Mouse (Mus musculus): ENCODE results near the gene Dcbld2.

Gene Dcbld2

GRCm38 (mm10) chr16:58408062-58408486 lies at the start of gene Dcbld2:
TSS of gene Dcbld2 (plus strand) at chr16:58408443.
- DNase-seq: peak; percentile 95

GRCm38 (mm10) chr16:58377170-58377569 lies 31.1 kb upstream of the Dcbld2 start:
- DNase-seq: no peak

DNA sequence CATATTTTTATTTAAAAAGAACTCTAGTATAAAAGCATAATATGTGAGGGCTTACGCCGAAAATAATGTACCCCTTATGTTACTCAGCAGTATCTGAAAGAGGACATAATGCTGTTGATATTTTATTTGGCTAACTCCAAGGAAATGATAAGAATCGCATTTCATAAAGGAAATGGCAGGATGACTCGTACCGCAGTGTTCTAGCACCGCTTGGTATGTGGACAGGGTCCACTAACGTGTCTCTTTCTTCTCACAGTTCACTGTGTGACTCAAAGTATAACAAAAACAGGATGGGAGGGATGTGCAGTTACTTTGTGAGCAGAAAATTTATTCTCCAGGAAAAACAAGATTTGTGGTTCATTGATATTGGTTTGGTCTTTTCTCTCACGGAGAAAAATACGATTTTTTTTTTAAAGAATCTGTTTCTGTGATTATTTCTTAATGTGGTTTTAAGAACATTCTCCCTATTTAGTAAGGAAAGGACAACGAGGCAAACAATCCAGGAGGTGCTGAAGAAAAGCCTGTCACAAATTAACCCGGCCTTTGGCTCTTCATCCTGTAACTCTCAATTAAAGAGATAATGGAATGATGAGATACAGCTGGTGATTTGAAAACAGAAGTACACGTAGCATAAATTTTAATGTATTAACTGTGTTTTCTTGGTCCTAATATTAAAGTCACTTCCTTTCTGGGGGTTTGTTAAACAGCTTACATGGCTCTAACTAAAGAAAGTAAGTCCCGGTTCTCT lies 30.3 kb upstream of the Dcbld2 start:
- DNase-seq: no peak

DNA sequence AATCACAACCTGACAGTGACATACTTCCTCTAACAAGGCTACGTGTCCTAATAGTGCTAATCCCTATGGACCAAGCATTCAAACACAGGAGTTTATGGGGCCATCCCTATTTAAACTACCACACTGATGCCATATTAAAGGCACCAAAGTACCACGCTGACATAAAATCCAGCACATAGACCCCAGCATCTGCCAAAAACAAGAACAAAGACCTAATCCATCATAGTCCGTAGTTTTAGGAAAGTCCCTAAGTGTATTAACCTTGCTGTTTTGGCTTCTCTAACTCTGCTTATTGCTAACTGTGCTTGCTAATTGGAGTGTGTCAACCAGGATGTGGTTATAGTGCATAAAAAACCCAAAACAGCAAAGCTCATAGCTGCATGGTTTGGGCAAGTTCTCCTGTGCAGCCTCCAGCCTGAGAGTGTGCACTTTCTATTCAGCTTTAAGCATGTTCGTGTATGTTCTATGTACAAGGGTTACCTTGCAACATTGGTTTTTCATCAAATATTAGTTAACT lies 21.9 kb upstream of the Dcbld2 start:
- DNase-seq: no peak

DNA sequence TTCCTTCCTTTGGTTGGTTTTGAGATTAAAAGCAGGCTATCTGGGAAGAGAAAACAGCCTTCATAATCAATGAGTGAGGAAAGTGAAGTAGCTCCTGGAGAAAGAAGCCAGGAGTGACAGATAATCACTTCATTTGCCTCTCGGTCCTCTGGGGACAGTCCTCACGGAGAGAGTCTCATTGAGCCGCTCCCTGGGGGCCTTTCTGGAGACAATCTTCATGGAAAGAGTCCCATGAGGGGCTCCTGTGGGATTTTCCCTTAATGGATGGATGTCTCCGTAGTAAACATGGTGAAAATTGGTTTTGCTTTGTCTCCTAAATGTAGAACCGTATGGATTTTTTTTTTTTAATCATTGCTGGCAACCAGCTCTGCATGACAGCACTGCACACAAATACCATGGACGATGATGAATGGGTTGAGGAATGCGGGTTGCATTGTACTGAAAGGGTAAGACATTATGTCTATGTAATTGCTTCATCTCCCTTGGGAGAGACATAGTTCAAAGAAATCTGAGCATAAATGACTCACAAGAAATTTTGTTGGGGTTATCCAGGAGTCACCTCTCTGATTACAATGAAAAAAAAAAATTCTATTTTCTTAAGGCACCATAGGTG lies 19.0 kb upstream of the Dcbld2 start:
- DNase-seq: no peak

GRCm38 (mm10) chr16:58393036-58393435 lies 15.2 kb upstream of the Dcbld2 start:
- no peak for DNase-seq

GRCm38 (mm10) chr16:58394156-58394555 lies 14.1 kb upstream of the Dcbld2 start:
- DNase-seq: no peak

DNA sequence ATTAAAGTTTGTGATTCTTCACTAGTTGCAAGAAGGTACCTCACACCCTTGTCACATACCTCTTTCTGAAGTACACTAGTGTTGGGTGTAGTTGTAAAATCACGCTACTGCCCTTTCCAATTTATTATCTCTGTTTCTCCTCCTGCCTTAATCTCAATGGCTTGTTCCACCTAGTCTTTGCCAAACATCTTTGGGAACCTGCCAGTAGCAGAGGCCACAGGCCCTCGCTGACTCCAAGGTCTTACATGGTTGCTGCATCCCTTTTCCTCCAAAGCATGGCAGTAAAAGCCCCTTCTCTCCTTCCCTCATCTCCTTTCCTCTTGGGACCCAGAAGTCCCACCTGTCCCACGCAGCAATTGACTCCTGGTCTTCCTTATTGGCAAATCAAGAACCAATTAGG lies 9.6 kb upstream of the Dcbld2 start:
- DNase-seq: no peak

DNA sequence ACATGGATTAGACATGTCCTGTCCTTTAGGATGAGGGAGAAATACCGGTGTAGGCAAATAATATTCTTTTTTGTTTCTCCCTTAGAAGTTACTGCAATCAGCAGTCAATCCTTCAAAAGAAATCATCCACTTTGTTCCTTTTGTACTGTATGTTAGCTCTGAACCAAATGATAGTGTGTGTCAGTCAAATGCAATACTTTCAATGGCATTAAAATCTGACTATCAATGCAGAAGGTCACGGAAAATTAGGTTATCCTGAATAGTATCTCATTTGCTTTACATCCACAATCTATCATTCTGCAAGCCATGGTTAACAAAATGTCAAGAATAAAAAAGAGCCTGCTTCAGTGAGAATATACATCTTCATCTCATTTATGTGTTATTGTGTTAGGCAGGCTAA lies 7.2 kb upstream of the Dcbld2 start:
- DNase-seq: no peak

GRCm38 (mm10) chr16:58404665-58405064 lies 3.6 kb upstream of the Dcbld2 start:
- no peak for DNase-seq

GRCm38 (mm10) chr16:58405271-58405670 lies 3.0 kb upstream of the Dcbld2 start:
- no peak for DNase-seq

GRCm38 (mm10) chr16:58408487-58409281 lies 441 bp downstream of the Dcbld2 start:
- peak; percentile 53 for DNase-seq

- DNase-seq: no peak
Observed at GRCm38 (mm10) chr16:58409825-58410224, 1.6 kb downstream of the Dcbld2 start.

DNA sequence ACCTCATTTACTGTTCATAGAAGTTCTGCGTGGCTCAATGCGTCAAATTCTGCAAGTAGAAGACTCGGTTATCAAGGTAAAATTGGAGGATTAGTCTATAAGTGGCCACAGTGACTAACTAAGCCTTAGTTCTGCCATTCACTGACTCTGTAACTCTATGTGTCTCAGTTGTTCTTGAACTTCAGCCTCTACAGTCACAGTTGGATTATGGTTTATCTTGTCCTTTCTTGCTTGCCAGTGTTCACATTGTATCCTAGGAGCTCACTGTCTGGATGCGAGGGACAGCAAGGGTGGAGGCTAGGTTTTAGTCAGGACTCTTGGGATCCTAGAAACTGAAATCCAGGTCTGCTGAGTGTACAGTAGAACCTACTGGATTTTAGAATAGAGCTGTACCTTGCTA lies 6.6 kb downstream of the Dcbld2 start:
- DNase-seq: no peak

DNA sequence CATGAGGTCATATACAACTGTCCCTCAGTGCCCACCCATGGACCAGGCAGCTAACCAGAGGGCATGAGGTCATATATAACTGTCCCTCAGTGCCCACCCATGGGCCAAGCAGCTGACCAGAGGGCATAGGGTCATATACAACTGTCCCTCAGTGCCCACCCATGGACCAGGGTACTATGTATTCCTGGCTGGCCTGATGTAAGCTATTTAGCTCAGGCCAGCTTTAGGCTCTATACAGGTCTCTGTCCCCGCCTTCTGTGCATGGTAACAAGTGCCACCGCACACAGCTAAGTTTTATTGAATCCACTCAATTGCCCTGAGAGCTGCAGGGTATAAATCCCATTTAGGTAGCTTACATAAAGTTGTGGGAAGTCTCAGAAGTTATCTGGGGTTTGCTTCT lies 7.3 kb downstream of the Dcbld2 start:
- no peak for DNase-seq

- no peak for DNase-seq
Observed at GRCm38 (mm10) chr16:58421696-58422354, 13.6 kb downstream of the Dcbld2 start.

- DNase-seq: no peak
Observed at GRCm38 (mm10) chr16:58430246-58430645, 22.0 kb downstream of the Dcbld2 start.

- DNase-seq: no peak
Observed at GRCm38 (mm10) chr16:58432384-58432783, 24.1 kb downstream of the Dcbld2 start.

GRCm38 (mm10) chr16:58444735-58445134 lies 36.5 kb downstream of the Dcbld2 start:
- no peak for DNase-seq

- DNase-seq: no peak
Observed at GRCm38 (mm10) chr16:58446281-58447259, 38.3 kb downstream of the Dcbld2 start.

DNA sequence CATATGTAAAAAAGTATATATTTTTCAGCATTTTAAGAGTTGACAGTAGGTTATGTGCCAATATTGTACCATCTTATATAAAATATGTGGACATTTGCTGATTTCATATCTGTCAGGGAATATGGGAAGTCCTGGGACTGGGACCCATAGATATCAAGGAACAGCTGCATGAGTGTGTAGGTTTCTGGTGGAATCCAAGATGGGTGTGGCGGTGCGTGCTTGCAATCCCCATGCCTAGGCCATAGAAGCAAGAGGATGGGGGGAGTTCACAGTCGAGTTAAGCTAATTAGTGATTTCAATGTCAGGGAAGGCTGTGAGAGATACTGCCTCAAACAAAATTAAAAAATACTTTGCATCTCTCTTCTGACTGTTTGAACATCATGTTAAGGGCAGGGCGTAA lies 40.8 kb downstream of the Dcbld2 start:
- DNase-seq: no peak

DNA sequence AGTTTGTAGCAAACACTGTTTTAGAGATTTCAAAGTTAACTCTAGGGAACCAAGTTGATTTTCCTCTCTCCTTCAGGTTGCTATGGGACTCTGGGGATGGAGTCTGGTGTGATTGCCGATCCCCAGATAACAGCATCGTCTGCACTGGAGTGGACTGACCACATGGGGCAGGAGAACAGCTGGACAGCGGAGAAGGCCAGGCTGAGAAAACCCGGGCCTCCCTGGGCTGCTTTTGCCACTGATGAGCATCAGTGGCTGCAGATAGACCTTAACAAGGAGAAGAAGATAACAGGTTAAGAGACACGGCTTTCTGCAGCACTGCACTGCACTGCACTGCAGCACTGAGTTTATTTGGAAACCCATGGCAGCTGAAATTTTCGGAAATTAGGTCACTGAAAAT lies 42.4 kb downstream of the Dcbld2 start:
- no peak for DNase-seq
